Mouse (Mus musculus): ENCODE results near the gene Spef1. TPM values are rescaled to one million over a fixed set of nuclear protein-coding genes. Genes with fewer than 3 reads are reported as not detected.
A peak's percentile ranks its signal among the peaks of the same experiment; 100 is the strongest.

The Spef1 gene
- polyA plus RNA-seq, 1 experiment, result 10.8 TPM

DNA sequence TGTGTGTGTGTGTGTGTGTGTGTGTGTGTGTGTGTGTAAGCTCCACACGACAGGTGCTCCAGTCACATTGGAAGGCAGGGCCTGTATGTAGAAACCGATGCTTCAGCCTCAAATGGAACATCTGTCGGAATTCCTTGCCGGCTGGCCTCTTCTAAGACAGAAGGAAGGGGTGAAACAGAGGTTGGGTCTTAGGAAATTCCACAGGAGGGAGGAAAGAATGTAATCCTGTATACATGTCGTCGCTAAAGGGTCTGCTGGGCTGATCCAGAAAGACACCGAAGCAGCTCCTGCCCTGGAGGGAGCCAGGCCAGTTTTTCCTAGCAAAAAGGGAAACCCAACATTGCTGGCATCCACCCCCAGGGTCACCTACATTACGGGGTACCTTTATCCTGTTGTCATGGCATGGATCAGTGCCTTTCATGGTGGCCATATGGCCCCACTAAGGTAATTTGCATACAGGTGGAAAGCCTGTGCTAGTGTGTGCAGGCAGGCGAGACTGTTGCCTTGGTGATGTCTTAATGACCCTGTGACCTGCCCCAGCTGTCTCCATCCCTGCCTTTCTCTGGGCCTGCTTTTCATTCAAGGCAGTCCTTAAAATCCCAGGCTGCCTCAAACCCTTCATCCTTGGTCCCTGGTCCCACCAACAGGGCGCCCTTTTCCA lies 3.4 kb upstream of the Spef1 start:
- TF ChIP-seq POLR2A (IDR thresholded peaks at IDR 0.05; ENCODE audit: low read depth, low read length) (no peak), CTCF (IDR thresholded peaks at IDR 0.05; ENCODE audit: borderline replicate concordance, insufficient read depth, low read length) (no peak)
- Histone ChIP-seq H3K4me3 (ENCODE audit: insufficient read depth, low read length) (no peak overlapping the region), H3K4me1 (ENCODE audit: control insufficient read depth, insufficient read depth, low read length) (peaks cover 5% of the 10 kb centered on the region; the same call in 1 of the 2 replicates), H3K27ac (ENCODE audit: insufficient read depth, low read length) (no peak overlapping the region)

DNA sequence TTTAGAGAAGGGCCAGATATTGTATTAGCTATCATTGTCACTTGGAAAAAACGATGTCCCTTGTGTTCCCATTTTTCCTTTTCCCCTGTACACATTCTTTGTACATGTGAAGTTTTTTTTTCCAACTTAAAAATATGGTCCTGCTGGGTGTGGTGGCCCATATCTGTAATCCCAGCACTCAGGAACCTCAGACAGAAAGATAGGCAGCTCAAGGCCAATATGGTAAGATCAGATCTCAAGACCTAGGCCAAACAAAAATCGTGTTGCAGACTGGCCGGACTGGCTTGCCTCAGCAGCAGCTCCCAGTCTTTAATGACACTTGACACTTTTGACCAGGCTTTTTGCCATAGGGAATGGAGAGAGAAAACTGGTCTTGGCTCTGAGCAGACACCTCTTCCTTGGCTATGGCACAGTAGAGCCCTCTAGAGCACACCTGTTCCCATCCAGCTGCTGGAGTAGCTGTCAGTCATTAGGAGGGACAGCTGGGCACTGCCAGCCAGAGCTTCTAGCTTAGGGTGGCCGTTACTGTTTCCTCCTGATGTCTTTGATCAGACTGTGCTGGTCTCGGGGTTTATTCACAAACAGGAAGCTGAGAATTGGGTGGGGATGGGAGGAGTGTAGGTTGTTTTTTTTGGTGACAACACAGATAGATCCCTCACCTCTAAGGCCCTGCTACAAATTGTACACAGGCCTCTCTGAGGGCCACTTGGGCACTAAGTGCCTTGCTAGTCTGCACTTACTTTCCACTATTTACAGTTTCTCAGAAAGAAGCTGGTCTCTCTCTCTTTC lies 2.6 kb upstream of the Spef1 start:
- Histone ChIP-seq H3K27ac (ENCODE audit: insufficient read depth, low read length) (no peak overlapping the region), H3K4me1 (ENCODE audit: control insufficient read depth, insufficient read depth, low read length) (peaks cover 5% of the 10 kb centered on the region; the same call in 1 of the 2 replicates), H3K4me3 (ENCODE audit: insufficient read depth, low read length) (no peak overlapping the region)
- TF ChIP-seq POLR2A (IDR thresholded peaks at IDR 0.05; ENCODE audit: low read depth, low read length) (no peak), CTCF (IDR thresholded peaks at IDR 0.05; ENCODE audit: borderline replicate concordance, insufficient read depth, low read length) (no peak)

- no peak overlapping the region for H3K4me3 ChIP-seq (ENCODE audit: insufficient read depth, low read length)
Observed at GRCm38 (mm10) chr2:131188311-131188710, 1.2 kb upstream of the Spef1 start.

DNA sequence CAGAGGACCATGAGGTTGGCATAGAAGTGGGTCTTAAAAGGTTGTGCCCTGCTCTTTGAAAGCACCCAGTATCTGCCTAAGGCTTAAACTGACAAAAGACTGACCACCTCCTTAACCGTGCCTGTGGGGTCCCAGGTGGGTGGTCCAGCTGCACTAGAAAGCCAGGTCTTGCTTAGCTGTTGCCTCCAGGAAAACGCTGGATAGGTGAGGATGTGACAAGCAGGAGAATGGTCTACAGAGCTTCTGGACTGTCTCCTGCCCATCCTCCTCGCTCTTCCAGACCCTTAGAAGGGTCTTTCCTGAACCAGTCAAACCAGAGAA lies 480 bp upstream of the Spef1 start:
- TF ChIP-seq POLR2A (IDR thresholded peaks at IDR 0.05; ENCODE audit: low read depth, low read length) (no peak), CTCF (IDR thresholded peaks at IDR 0.05; ENCODE audit: borderline replicate concordance, insufficient read depth, low read length) (no peak)
- peaks cover 5% of the 10 kb centered on the region; the same call in 1 of the 2 replicates for H3K4me1 ChIP-seq (ENCODE audit: control insufficient read depth, insufficient read depth, low read length)

More at GRCm38 (mm10) chr2:131188311-131188710, 1.2 kb upstream of the Spef1 start:
- no peak for TF ChIP-seq CTCF (IDR thresholded peaks at IDR 0.05; ENCODE audit: borderline replicate concordance, insufficient read depth, low read length)
- no peak for TF ChIP-seq POLR2A (IDR thresholded peaks at IDR 0.05; ENCODE audit: low read depth, low read length)
- Histone ChIP-seq H3K4me1 (ENCODE audit: control insufficient read depth, insufficient read depth, low read length) (peaks cover 5% of the 10 kb centered on the region; the same call in 1 of the 2 replicates), H3K27ac (ENCODE audit: insufficient read depth, low read length) (no peak overlapping the region)

GRCm38 (mm10) chr2:131186343-131186742 lies 739 bp downstream of the Spef1 start:
- Histone ChIP-seq H3K27ac (ENCODE audit: insufficient read depth, low read length) (no peak overlapping the region), H3K4me1 (ENCODE audit: control insufficient read depth, insufficient read depth, low read length) (peaks cover 5% of the 10 kb centered on the region; the same call in 1 of the 2 replicates), H3K4me3 (ENCODE audit: insufficient read depth, low read length) (peak overlapping the region; percentile 25; the same call in 1 of the 2 replicates)
- no peak for TF ChIP-seq CTCF (IDR thresholded peaks at IDR 0.05; ENCODE audit: borderline replicate concordance, insufficient read depth, low read length)
- TF ChIP-seq POLR2A (IDR thresholded peaks at IDR 0.05; ENCODE audit: low read depth, low read length), result peak; percentile 69

More for the DNA sequence above, 480 bp upstream of the Spef1 start:
- H3K4me3 ChIP-seq (ENCODE audit: insufficient read depth, low read length), result peak overlapping the region; percentile 59
- H3K27ac ChIP-seq (ENCODE audit: insufficient read depth, low read length), result no peak overlapping the region

DNA sequence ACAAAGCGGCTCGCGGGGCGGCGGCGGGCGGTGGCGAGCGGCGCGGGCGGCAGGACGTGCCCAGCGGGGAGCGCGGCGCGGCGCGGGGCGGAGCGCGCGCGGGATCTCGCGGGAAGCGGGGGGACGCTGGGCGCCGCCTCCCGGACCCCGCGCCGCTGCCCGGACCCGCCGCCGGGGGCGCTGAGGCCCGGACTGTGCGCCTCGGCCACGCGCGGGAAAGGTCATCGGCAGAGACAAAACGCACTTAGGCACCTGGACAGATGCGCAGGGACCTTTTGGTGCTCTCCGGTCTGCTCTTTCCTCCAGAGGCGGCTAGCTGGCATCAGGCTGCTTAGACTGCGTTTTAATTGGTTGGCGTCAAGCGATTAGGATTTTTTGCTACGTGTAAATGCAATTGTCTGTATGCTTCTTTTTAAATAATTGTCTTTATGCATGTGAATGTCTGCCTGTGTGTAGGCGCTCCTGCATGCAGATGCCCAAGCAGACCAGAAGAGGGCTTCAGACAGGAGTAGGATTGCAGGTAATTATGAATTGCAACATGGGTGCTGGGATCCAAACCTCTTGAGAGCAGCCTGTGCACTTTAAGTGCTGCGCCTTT lies 7.0 kb downstream of the Spef1 start, which contains the start of gene Cenpb:
Gene Cenpb, minus strand, starts transcription at position 78 of the 598 bp plus-strand sequence.
- H3K4me3 ChIP-seq (ENCODE audit: insufficient read depth, low read length), result peak within 1 kb of the TSS; percentile 72
- TF ChIP-seq POLR2A (IDR thresholded peaks at IDR 0.05; ENCODE audit: low read depth, low read length) (peak; percentile 37; the same call in 1 of the 2 replicates), CTCF (IDR thresholded peaks at IDR 0.05; ENCODE audit: borderline replicate concordance, insufficient read depth, low read length) (peak; percentile 52; the same call in 1 of the 2 replicates)
- peak within 1 kb of the TSS; percentile 5; the same call in 1 of the 2 replicates for H3K27ac ChIP-seq (ENCODE audit: insufficient read depth, low read length)
- peaks cover 7% of the 10 kb centered on the region for H3K4me1 ChIP-seq (ENCODE audit: control insufficient read depth, insufficient read depth, low read length)

- TF ChIP-seq POLR2A (IDR thresholded peaks at IDR 0.05; ENCODE audit: low read depth, low read length) (peak; percentile 15; the same call in 1 of the 2 replicates), CTCF (IDR thresholded peaks at IDR 0.05; ENCODE audit: borderline replicate concordance, insufficient read depth, low read length) (no peak)
- H3K27ac ChIP-seq (ENCODE audit: insufficient read depth, low read length), result peak overlapping the region; percentile 5; the same call in 1 of the 2 replicates
- peak overlapping the region; percentile 72 for H3K4me3 ChIP-seq (ENCODE audit: insufficient read depth, low read length)
- peaks cover 7% of the 10 kb centered on the region for H3K4me1 ChIP-seq (ENCODE audit: control insufficient read depth, insufficient read depth, low read length)
Observed at GRCm38 (mm10) chr2:131179246-131179886, 7.7 kb downstream of the Spef1 start.

DNA sequence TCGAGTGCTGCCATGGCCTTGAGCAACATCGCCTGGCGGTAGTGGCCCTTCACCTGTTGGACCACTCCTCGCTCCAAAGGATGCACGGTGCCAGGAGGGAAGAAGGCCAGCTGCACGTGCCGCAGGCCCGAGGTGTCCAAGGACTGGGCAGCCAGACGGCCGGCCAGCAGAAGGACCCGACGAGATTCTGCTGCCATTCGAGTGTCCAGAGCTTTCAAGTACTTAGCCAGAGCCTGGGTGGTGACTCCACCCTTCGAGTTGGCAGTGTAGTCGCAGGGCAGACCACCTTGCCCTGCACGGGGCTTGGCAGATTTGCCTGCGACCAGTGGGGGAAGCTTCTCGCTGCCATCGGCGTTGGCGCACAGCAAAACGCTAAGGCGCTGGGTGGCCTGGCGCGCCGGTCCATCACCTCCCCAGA lies 8.2 kb downstream of the Spef1 start:
- TF ChIP-seq POLR2A (IDR thresholded peaks at IDR 0.05; ENCODE audit: low read depth, low read length) (no peak), CTCF (IDR thresholded peaks at IDR 0.05; ENCODE audit: borderline replicate concordance, insufficient read depth, low read length) (no peak)
- Histone ChIP-seq H3K27ac (ENCODE audit: insufficient read depth, low read length) (no peak overlapping the region), H3K4me1 (ENCODE audit: control insufficient read depth, insufficient read depth, low read length) (peaks cover 7% of the 10 kb centered on the region), H3K4me3 (ENCODE audit: insufficient read depth, low read length) (peak overlapping the region; percentile 72)

DNA sequence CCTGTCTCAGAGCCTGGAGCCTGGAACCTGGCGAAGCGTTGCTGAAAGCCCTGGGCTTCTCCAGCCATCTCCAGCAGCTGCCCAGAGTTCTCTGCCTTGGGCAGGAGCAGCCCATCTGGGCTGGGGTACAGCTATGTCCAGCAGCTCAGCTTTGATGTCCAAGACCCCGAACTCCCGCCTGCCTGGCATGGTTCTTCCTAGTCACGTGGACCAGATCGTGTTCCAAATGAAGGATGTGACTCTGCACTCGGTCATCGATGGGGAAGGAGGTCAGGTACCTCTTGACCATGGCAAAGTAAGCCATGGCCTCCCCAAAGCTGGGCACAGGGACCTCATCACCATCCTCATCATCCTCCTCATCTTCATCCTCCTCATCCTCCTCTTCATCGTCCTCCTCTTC lies 9.2 kb downstream of the Spef1 start:
- TF ChIP-seq POLR2A (IDR thresholded peaks at IDR 0.05; ENCODE audit: low read depth, low read length) (no peak), CTCF (IDR thresholded peaks at IDR 0.05; ENCODE audit: borderline replicate concordance, insufficient read depth, low read length) (no peak)
- Histone ChIP-seq H3K27ac (ENCODE audit: insufficient read depth, low read length) (no peak overlapping the region), H3K4me3 (ENCODE audit: insufficient read depth, low read length) (peak overlapping the region; percentile 72), H3K4me1 (ENCODE audit: control insufficient read depth, insufficient read depth, low read length) (peaks cover 7% of the 10 kb centered on the region)

All from embryonic fibroblast, embryonic 13.5 days (primary cell).